Mouse (Mus musculus) embryonic facial prominence, embryonic 11.5 days (tissue): Measurements from ENCODE around the gene Aldob. TPM values are rescaled to one million over a fixed set of nuclear protein-coding genes. Genes with fewer than 3 reads are reported as not detected.

ENCODE experiments used
- ATAC-seq: fragments of 200-750 bp; cut with Nextera tagmentation; replicated peaks from 2 replicates; pipeline ENCODE4 v1.8.0; 2017; ENCODE audit warnings: low read depth; ENCODE audit not compliant: insufficient number of reproducible peaks, low FRiP score, low TSS enrichment
- DNase-seq: peaks from one replicate; pipeline ENCODE4 v3.0.0-alpha.2; 2015; ENCODE audit warnings: low spot score
- H3K27ac ChIP-seq: fragments of 300-500 bp; sonication (generic); replicated peaks from 2 replicates; pipeline ENCODE4 v1.5.1; 2014; ENCODE audit warnings: mild to moderate bottlenecking, low read depth, low read length, control low read depth
- H3K27me3 ChIP-seq: fragments of 300-500 bp; sonication (generic); 2 replicates; pipeline ENCODE4 v1.6.1; 2014; ENCODE audit warnings: mild to moderate bottlenecking, low read length, moderate library complexity, mixed read lengths; ENCODE audit not compliant: control insufficient read depth, insufficient read depth
- H3K36me3 ChIP-seq: fragments of 300-500 bp; sonication (generic); replicated peaks from 2 replicates; pipeline ENCODE4 v1.6.1; 2014; ENCODE audit warnings: low read depth, mild to moderate bottlenecking, low read length, moderate library complexity, mixed read lengths; ENCODE audit not compliant: control insufficient read depth, insufficient read depth
- H3K4me1 ChIP-seq: fragments of 300-500 bp; sonication (generic); 2 replicates; pipeline ENCODE4 v1.6.1; 2014; ENCODE audit warnings: low read length, mixed read lengths; ENCODE audit not compliant: control insufficient read depth, insufficient read depth
- H3K4me2 ChIP-seq: fragments of 300-500 bp; sonication (generic); 2 replicates; pipeline ENCODE4 v1.6.1; 2014; ENCODE audit warnings: low read depth, mild to moderate bottlenecking, control low read depth, low read length, moderate library complexity
- H3K4me3 ChIP-seq: fragments of 300-500 bp; sonication (generic); 2 replicates; pipeline ENCODE4 v1.5.1; 2014; ENCODE audit warnings: low read depth, low read length, control low read depth
- H3K9ac ChIP-seq: fragments of 300-500 bp; sonication (generic); replicated peaks from 2 replicates; pipeline ENCODE4 v1.6.1; 2014; ENCODE audit warnings: mild to moderate bottlenecking, control low read depth, low read length
- H3K9me3 ChIP-seq: fragments of 300-500 bp; sonication (generic); replicated peaks from 2 replicates; pipeline ENCODE4 v1.6.1; 2016; ENCODE audit warnings: mild to moderate bottlenecking, low read length, inconsistent platforms, mixed read lengths; ENCODE audit not compliant: control insufficient read depth
- WGBS: fragments of 180-500 bp; shearing (Covaris S2); extraction: QIAGEN DNeasy Blood & Tissue Kit; methylation state at CpG from one replicate; pipeline ENCODE4 v1.1.7; 2014; 5-methylcytosine and 5-hydroxymethylcytosine counted together
- polyA plus RNA-seq: library from polyadenylated mRNA; unstranded; fragments of >200 nt; fragmentation: Nextera tagmentation; extraction: Ambion mirVana; gene quantifications from 2 replicates; pipeline ENCODE4 v1.2.1, GENCODE M21; 2014

Gene Aldob
- polyA plus RNA-seq, 1 experiment from 2014 or later, result not detected

GRCm38 (mm10) chr4:49546873-49547543, 2.3 kb downstream of the Aldob start:
- ATAC-seq (no peak), DNase-seq (no peak)
- 75% methylated on average over 6 of the region's 6 CpGs for WGBS
- H3K27ac ChIP-seq, result no peak overlapping the region
- H3K9ac ChIP-seq, result no peak overlapping the region
- H3K4me2 ChIP-seq, result no peak overlapping the region
- no peaks in the 10 kb centered on the region for H3K9me3 ChIP-seq
- H3K36me3 ChIP-seq, result no peaks in the 10 kb centered on the region
- no peak overlapping the region for H3K4me3 ChIP-seq
- no peaks in the 10 kb centered on the region for H3K27me3 ChIP-seq
- H3K4me1 ChIP-seq, result no peaks in the 10 kb centered on the region

DNA sequence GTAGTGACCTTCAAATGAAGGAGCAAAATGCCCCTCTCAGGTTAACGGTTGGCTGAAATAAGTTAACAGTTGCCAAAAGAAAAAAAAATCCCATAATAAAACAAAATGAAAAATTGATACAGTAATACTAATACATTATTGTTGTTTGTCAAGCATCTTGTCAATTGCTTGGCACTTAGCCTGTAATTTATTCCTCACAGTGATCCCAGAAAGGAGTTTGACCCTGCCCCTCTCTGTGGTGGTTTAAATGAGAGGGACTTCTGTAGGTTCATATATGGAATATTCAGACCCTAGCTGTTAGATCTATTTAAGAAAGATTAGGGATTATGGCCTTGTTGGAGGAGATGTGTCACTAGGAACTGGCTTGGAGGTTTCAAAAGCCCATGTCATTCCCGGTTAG, 3.3 kb downstream of the Aldob start:
- H3K4me3 ChIP-seq, result no peak overlapping the region
- DNase-seq, result no peak
- no peaks in the 10 kb centered on the region for H3K4me1 ChIP-seq
- H3K27ac ChIP-seq, result no peak overlapping the region
- H3K27me3 ChIP-seq, result no peaks in the 10 kb centered on the region
- H3K9me3 ChIP-seq, result no peaks in the 10 kb centered on the region
- 83% methylated on average over 2 of the region's 2 CpGs for WGBS
- no peak for ATAC-seq
- no peak overlapping the region for H3K4me2 ChIP-seq
- H3K9ac ChIP-seq, result no peak overlapping the region
- H3K36me3 ChIP-seq, result no peaks in the 10 kb centered on the region

DNA sequence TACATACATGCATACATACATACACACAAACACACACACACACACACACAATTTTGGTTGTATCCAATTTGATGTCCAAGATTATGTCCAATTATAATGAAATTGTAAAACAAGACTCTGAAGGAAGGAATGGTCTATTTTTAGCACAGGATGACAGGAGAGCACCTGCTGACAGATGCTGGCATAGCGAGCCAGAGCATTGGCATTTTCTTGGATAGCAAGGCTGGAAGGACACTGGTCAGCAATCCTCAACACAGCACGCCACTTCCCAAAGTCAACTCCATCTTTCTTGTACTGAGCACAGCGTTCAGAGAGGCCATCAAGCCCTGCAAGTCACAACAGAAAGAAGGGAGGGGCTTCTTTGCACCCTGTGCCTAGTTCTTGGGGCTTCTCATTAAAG, 8.4 kb downstream of the Aldob start:
- Histone ChIP-seq H3K9ac (no peak overlapping the region), H3K4me2 (no peak overlapping the region), H3K27ac (no peak overlapping the region), H3K4me3 (no peak overlapping the region), H3K27me3 (no peaks in the 10 kb centered on the region), H3K9me3 (no peaks in the 10 kb centered on the region), H3K4me1 (no peaks in the 10 kb centered on the region), H3K36me3 (no peaks in the 10 kb centered on the region)
- DNase-seq (no peak), ATAC-seq (no peak)
- whole genome bisulfite sequencing, result 70% methylated on average over 3 of the region's 3 CpGs

GRCm38 (mm10) chr4:49539665-49540064, 9.7 kb downstream of the Aldob start:
- 86% methylated on average over 6 of the region's 6 CpGs for WGBS
- ATAC-seq, result no peak
- no peaks in the 10 kb centered on the region for H3K36me3 ChIP-seq

GRCm38 (mm10) chr4:49536671-49537070, 12.7 kb downstream of the Aldob start:
- Histone ChIP-seq H3K27ac (no peak overlapping the region), H3K9me3 (no peaks in the 10 kb centered on the region), H3K4me1 (no peaks in the 10 kb centered on the region), H3K9ac (no peak overlapping the region), H3K27me3 (no peaks in the 10 kb centered on the region), H3K36me3 (no peaks in the 10 kb centered on the region), H3K4me3 (no peak overlapping the region), H3K4me2 (no peak overlapping the region)
- WGBS, result 85% methylated on average over 4 of the region's 4 CpGs
- ATAC-seq, result no peak
- no peak for DNase-seq

More at GRCm38 (mm10) chr4:49539665-49540064, 9.7 kb downstream of the Aldob start:
- Histone ChIP-seq H3K4me3 (no peak overlapping the region), H3K9ac (no peak overlapping the region), H3K4me2 (no peak overlapping the region), H3K27ac (no peak overlapping the region), H3K27me3 (no peaks in the 10 kb centered on the region), H3K9me3 (no peaks in the 10 kb centered on the region), H3K4me1 (no peaks in the 10 kb centered on the region)
- no peak for DNase-seq

- Histone ChIP-seq H3K36me3 (no peaks in the 10 kb centered on the region; the same call in 1 of the 2 replicates), H3K27ac (no peak overlapping the region), H3K27me3 (no peaks in the 10 kb centered on the region), H3K4me1 (no peaks in the 10 kb centered on the region), H3K9me3 (no peaks in the 10 kb centered on the region), H3K4me3 (no peak overlapping the region), H3K9ac (no peak overlapping the region), H3K4me2 (no peak overlapping the region)
- ATAC-seq (no peak), DNase-seq (no peak)
- 94% methylated on average over 4 of the region's 4 CpGs for WGBS
These were observed 13.6 kb downstream of the Aldob start for GRCm38 (mm10) chr4:49535675-49536294.

GRCm38 (mm10) chr4:49535036-49535435, 14.3 kb downstream of the Aldob start:
- Histone ChIP-seq H3K27me3 (no peaks in the 10 kb centered on the region), H3K9ac (no peak overlapping the region), H3K4me3 (no peak overlapping the region), H3K9me3 (no peaks in the 10 kb centered on the region), H3K36me3 (peaks cover 6% of the 10 kb centered on the region), H3K4me2 (no peak overlapping the region), H3K27ac (no peak overlapping the region), H3K4me1 (no peaks in the 10 kb centered on the region)
- DNase-seq (no peak), ATAC-seq (no peak)
- WGBS, result 86% methylated on average over 3 of the region's 3 CpGs

GRCm38 (mm10) chr4:49522576-49522975, 26.8 kb downstream of the Aldob start:
- Histone ChIP-seq H3K4me1 (no peaks in the 10 kb centered on the region), H3K27me3 (no peaks in the 10 kb centered on the region), H3K27ac (no peak overlapping the region), H3K9ac (no peak overlapping the region), H3K4me2 (no peak overlapping the region), H3K4me3 (no peak overlapping the region), H3K9me3 (no peaks in the 10 kb centered on the region), H3K36me3 (no peaks in the 10 kb centered on the region)
- ATAC-seq (no peak), DNase-seq (no peak)
- 86% methylated on average over 9 of the region's 9 CpGs for WGBS
